Mouse (Mus musculus): ENCODE data around the gene Patl2. TPM values are rescaled to one million over a fixed set of nuclear protein-coding genes. Genes with fewer than 3 reads are reported as not detected.

Patl2 gene
- polyA plus RNA-seq, 1 experiment from 2014 or later: not detected

- Histone ChIP-seq H3K36me3 (peaks cover 86% of the 10 kb centered on the region), H3K9me3 (no peaks in the 10 kb centered on the region), H3K4me3 (no peak overlapping the region), H3K4me2 (no peak overlapping the region), H3K27me3 (no peaks in the 10 kb centered on the region), H3K27ac (no peak overlapping the region), H3K9ac (no peak overlapping the region), H3K4me1 (replicated peaks) (0 out of 2 replicates have a peak, but pooled peaks cover 3% of the 10 kb centered on the region)
- WGBS: 58% methylated on average over 7 of the region's 7 CpGs
- ATAC-seq (ENCODE audit: low FRiP score): no peak
Observed at GRCm38 (mm10) chr2:122081728-122082456, 104.1 kb downstream of the Patl2 start.

Other genes starting within 250 kb of the Patl2 start
- 40.5 and 42.8 TPM in 2 replicates for gene Ctdspl2, start 230.2 kb downstream of the Patl2 start, polyA plus RNA-seq (2015; fragmentation: Nextera tagmentation; extraction: Ambion mirVana)
- 0.47 and 0.66 TPM in 2 replicates for gene Mageb3, start 230.1 kb downstream of the Patl2 start, polyA plus RNA-seq (2015; fragmentation: Nextera tagmentation; extraction: Ambion mirVana)
- 10.9 and 11.5 TPM in 2 replicates for gene Eif3j1, start 157.6 kb downstream of the Patl2 start, polyA plus RNA-seq (2015; fragmentation: Nextera tagmentation; extraction: Ambion mirVana)
- 8.3 and 8.9 TPM in 2 replicates for gene Spg11, start 67.8 kb downstream of the Patl2 start, polyA plus RNA-seq (2015; fragmentation: Nextera tagmentation; extraction: Ambion mirVana)
- gene B2m, start 38.5 kb downstream of the Patl2 start, polyA plus RNA-seq (2015; fragmentation: Nextera tagmentation; extraction: Ambion mirVana): 112 and 119 TPM in 2 replicates
- not detected in 2 replicates for gene Trim69, start 25.5 kb downstream of the Patl2 start, polyA plus RNA-seq (2015; fragmentation: Nextera tagmentation; extraction: Ambion mirVana)
- gene Terb2, start 83 bp upstream of the Patl2 start, polyA plus RNA-seq (2015; fragmentation: Nextera tagmentation; extraction: Ambion mirVana): not detected in 2 replicates
- gene Sord, start 48.6 kb upstream of the Patl2 start, polyA plus RNA-seq (2015; fragmentation: Nextera tagmentation; extraction: Ambion mirVana): 18.7 and 19.4 TPM in 2 replicates
- not detected in 2 replicates for gene Duox2, start 112.3 kb upstream of the Patl2 start, polyA plus RNA-seq (2015; fragmentation: Nextera tagmentation; extraction: Ambion mirVana)
- gene Duoxa2, start 112.7 kb upstream of the Patl2 start, polyA plus RNA-seq (2015; fragmentation: Nextera tagmentation; extraction: Ambion mirVana): not detected in 2 replicates
- 0.13 TPM in 1 of 2 replicates, not detected in the other for gene Duoxa1, start 127.5 kb upstream of the Patl2 start, polyA plus RNA-seq (2015; fragmentation: Nextera tagmentation; extraction: Ambion mirVana)
- gene Duox1, start 129.5 kb upstream of the Patl2 start, polyA plus RNA-seq (2015; fragmentation: Nextera tagmentation; extraction: Ambion mirVana): 0.13 and 0.16 TPM in 2 replicates
- 12.9 and 13.5 TPM in 2 replicates for gene Shf, start 183.0 kb upstream of the Patl2 start, polyA plus RNA-seq (2015; fragmentation: Nextera tagmentation; extraction: Ambion mirVana)
- 0.05 and 0.14 TPM in 2 replicates for gene Slc28a2, start 240.3 kb upstream of the Patl2 start, polyA plus RNA-seq (2015; fragmentation: Nextera tagmentation; extraction: Ambion mirVana)